Mouse (Mus musculus) lung, embryonic 16.5 days (tissue): Measurements from ENCODE around the gene Zfp804b. TPM values are rescaled to one million over a fixed set of nuclear protein-coding genes. Genes with fewer than 3 reads are reported as not detected.
"Not testable (repeated sequence)": the region's sequence is repeated elsewhere in the genome, so short reads cannot be mapped to it uniquely, and the experiment has no call there.

ENCODE experiments used
- ATAC-seq: fragments of 200-750 bp; cut with Nextera tagmentation; 2 replicates; pipeline ENCODE4 v1.8.0; 2017; ENCODE audit warnings: low read depth, mild to moderate bottlenecking, moderate library complexity
- H3K27ac ChIP-seq: fragments of 300-500 bp; sonication (generic); 2 replicates; pipeline ENCODE4 v1.5.1; 2014; ENCODE audit warnings: mild to moderate bottlenecking, control low read depth, low read length
- H3K27me3 ChIP-seq: fragments of 300-500 bp; sonication (generic); 2 replicates; pipeline ENCODE4 v1.6.1; 2014; ENCODE audit warnings: low read depth, low read length, mixed read lengths; ENCODE audit not compliant: control insufficient read depth, insufficient read depth
- H3K36me3 ChIP-seq: fragments of 300-500 bp; sonication (generic); 2 replicates; pipeline ENCODE4 v1.6.1; 2014; ENCODE audit warnings: low read length; ENCODE audit not compliant: control insufficient read depth, insufficient read depth
- H3K4me1 ChIP-seq: fragments of 300-500 bp; sonication (generic); replicated peaks from 2 replicates; pipeline ENCODE4 v1.6.1; 2014; ENCODE audit warnings: low read length, mixed read lengths; ENCODE audit not compliant: control insufficient read depth, insufficient read depth
- H3K4me2 ChIP-seq: fragments of 300-500 bp; sonication (generic); 2 replicates; pipeline ENCODE4 v1.6.1; 2014; ENCODE audit warnings: low read depth, low read length, control low read depth
- H3K4me3 ChIP-seq: fragments of 300-500 bp; sonication (generic); 2 replicates; pipeline ENCODE4 v1.5.1; 2014; ENCODE audit warnings: mild to moderate bottlenecking, low read length, control low read depth
- H3K9ac ChIP-seq: fragments of 300-500 bp; sonication (generic); 2 replicates; pipeline ENCODE4 v1.6.1; 2014; ENCODE audit warnings: low read length, control low read depth
- H3K9me3 ChIP-seq: fragments of 300-500 bp; sonication (generic); 2 replicates; pipeline ENCODE4 v1.6.1; 2016; ENCODE audit warnings: low read length; ENCODE audit not compliant: control insufficient read depth
- WGBS: fragments of 180-500 bp; shearing (Covaris S2); extraction: QIAGEN DNeasy Blood & Tissue Kit; methylation state at CpG from one replicate; pipeline ENCODE4 v1.1.7; 2014; 5-methylcytosine and 5-hydroxymethylcytosine counted together
- polyA plus RNA-seq: library from polyadenylated mRNA; unstranded; fragments of >200 nt; fragmentation: Nextera tagmentation; extraction: Ambion mirVana; gene quantifications from 2 replicates; pipeline ENCODE4 v1.2.1, GENCODE M21; 2015

Gene Zfp804b
- polyA plus RNA-seq = 0.85 and 1.2 TPM in 2 replicates

DNA sequence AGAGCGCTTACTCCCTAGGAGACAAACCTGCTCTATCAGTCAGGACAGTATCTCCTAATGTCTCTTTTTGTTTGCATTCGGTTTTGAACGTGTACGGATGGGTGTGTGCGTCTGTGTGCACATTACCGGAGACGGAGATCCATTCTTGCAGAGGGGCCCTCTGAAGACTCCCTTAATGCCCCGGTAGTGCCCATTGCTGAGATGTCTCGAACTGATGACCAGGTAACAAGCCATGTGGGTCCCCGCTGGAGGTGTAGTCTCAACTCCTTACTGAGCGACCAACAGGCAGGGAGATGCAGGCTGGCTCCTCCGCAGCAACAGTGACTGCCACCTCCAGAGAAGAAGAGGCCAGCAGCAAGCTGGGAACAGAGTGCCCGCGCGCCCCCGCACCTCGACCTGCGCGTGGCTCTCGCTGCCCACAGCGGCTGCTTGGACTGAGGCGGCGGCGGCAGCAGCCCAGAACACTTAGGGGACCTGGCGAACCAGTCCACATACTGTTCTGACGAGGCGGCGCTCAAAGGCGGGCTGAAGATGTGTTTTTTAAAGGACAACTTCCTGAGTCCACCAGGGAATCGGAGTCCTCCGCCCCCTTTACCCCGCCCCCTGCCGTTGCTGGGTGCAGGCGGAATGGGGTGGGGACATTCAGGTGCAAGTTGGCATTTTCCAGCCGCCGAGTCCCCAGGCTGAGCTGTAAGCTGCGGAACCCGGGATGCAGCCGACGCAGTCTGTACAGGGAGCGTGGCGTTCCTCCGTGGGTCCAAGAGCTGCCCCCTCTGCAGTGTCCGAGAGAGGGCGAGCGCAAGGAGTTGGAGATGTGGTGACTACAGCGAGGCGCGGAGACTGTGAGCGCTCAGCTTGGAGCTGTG is at the start of gene Zfp804b:
TSS of gene Zfp804b (minus strand) at position 612 of the 866 bp plus-strand sequence.
- peak within 1 kb of the TSS; percentile 77 for H3K27ac ChIP-seq
- no peaks in the 10 kb centered on the region for H3K4me1 ChIP-seq
- no peaks in the 10 kb centered on the region for H3K36me3 ChIP-seq
- peak within 1 kb of the TSS; percentile 59 for H3K9ac ChIP-seq
- peak within 1 kb of the TSS; percentile 53 for H3K4me3 ChIP-seq
- H3K4me2 ChIP-seq = peak within 1 kb of the TSS; percentile 78
- WGBS = under 1% methylated on average over 45 of the region's 50 CpGs
- no peaks in the 10 kb centered on the region for H3K27me3 ChIP-seq
- ATAC-seq = peak; percentile 93
- H3K9me3 ChIP-seq = no peaks in the 10 kb centered on the region

DNA sequence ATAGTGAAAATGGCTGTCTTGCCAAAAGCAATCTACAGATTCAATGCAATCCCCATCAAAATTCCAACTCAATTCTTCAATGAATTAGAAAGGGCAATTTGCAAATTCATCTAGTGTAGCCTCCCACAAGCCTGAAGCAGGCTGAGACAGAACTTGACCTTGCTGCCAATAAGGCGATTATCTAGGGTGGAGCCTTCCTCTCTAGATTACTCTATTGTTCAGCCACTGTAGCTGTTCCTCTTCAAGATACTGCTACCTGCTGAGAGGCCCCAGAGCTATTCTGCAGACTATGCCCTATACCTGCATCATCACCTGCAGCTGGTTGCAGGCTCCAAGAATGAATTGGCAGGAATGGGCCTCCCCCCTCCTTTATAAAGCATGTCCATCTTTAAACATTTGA is 20.1 kb upstream of the Zfp804b start:
- not testable (repeated sequence) for H3K4me3 ChIP-seq, H3K9ac ChIP-seq, H3K36me3 ChIP-seq, H3K27ac ChIP-seq, H3K4me2 ChIP-seq, ATAC-seq, H3K4me1 ChIP-seq, H3K9me3 ChIP-seq, H3K27me3 ChIP-seq
- WGBS = 93% methylated on average over 1 of the region's 1 CpGs

DNA sequence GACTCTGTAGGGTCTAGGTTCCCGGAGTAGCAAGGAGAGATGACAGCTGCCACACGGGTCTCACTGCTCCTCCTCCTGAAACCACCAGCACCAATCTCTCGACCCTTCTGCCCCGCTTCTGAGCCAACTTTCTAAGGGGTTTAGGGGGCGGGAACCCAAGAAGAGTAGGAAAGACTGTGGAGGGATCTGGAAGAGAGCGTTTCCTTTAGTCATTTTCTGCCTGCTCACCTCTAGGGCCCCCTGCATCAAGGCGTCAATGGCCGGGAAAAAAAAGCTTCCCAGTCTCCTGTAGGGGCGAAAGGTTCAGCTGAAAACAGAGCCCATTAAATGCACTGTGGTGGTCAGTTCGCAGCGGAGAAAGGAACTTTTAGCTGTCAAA is 444 bp upstream of the Zfp804b start:
- Histone ChIP-seq H3K9me3 (no peaks in the 10 kb centered on the region), H3K36me3 (no peaks in the 10 kb centered on the region), H3K4me1 (no peaks in the 10 kb centered on the region), H3K27me3 (no peaks in the 10 kb centered on the region), H3K4me2 (peak overlapping the region; percentile 78), H3K4me3 (peak overlapping the region; percentile 53), H3K9ac (peak overlapping the region; percentile 59), H3K27ac (peak overlapping the region; percentile 77)
- peak; percentile 63 for ATAC-seq
- under 1% methylated on average over 11 of the region's 11 CpGs for WGBS

DNA sequence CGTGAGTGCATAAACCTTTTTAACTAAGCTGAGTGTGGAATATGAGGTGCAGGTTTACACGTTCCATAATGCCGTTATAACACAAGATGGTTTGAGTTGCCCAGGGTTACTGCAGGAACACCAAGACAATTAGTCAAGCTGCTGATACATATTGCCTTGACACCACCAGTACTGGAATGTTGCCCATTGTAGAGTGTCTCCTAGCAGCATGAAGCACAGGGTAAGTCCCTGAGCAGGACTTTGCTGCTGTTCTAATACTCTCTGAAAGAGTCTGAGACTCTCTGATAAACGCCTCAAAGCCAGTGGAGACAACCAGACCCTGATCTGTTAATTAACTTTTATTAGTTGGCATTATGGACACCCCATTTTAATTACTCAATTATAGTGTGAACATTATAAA is 19.0 kb downstream of the Zfp804b start:
- Histone ChIP-seq H3K27ac (no peak overlapping the region), H3K36me3 (no peaks in the 10 kb centered on the region), H3K4me2 (no peak overlapping the region), H3K4me1 (no peaks in the 10 kb centered on the region), H3K27me3 (no peaks in the 10 kb centered on the region), H3K9me3 (no peaks in the 10 kb centered on the region), H3K4me3 (no peak overlapping the region), H3K9ac (no peak overlapping the region)
- WGBS = 68% methylated on average over 4 of the region's 4 CpGs
- no peak for ATAC-seq

DNA sequence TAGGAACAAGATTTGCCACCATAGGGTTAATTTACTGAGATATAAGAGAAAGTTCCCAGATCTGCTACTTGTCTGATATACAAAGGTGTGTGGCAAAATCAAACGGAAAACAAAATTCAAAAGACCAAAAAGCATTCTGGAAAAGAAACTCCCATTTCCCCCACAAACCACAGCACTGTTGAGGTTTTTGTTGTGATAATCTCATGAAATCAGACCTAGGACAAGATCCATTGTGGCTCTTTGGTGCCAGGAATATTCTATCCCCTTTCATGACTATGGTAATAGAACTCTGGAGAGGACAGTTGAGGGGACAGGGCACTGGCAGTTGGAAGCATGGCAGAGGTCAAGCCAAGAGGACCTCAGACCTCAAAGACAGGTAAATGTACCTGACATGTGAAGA is 40.7 kb downstream of the Zfp804b start, which contains the start of gene Tex47:
TSS of gene Tex47 (plus strand) at position 301 of the 400 bp plus-strand sequence.
- H3K4me1 ChIP-seq = no peaks in the 10 kb centered on the region
- H3K9me3 ChIP-seq = no peaks in the 10 kb centered on the region
- no peak within 1 kb of the TSS for H3K9ac ChIP-seq
- no peak within 1 kb of the TSS for H3K4me2 ChIP-seq
- H3K4me3 ChIP-seq = no peak within 1 kb of the TSS
- no peak within 1 kb of the TSS for H3K27ac ChIP-seq
- H3K36me3 ChIP-seq = no peaks in the 10 kb centered on the region
- H3K27me3 ChIP-seq = no peaks in the 10 kb centered on the region
- WGBS = 85% methylated on average over 1 of the region's 1 CpGs
- ATAC-seq = no peak

DNA sequence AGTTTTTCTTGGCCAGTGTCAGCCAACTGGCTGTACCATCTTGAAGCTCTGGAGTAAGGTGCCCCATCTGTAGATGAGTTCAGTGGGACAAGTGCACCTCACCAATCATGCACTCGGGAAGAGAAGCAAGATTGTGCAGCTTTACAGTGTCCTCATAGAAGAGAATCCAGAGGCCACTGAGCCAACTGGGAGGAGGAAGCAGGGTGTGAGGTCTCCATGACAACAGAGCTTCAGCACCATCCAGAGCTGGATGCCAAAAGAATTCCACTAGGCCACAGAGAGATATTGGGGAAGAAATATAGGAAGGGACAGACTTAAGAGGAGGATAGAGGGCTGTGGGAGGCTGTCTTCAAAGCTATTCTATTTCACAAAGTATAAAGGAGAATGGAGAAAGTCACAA is 41.6 kb downstream of the Zfp804b start:
- H3K4me3 ChIP-seq = no peak overlapping the region
- H3K9ac ChIP-seq = no peak overlapping the region
- no peaks in the 10 kb centered on the region for H3K27me3 ChIP-seq
- no peak overlapping the region for H3K4me2 ChIP-seq
- H3K4me1 ChIP-seq = no peaks in the 10 kb centered on the region
- 70% methylated on average over 1 of the region's 1 CpGs for WGBS
- no peaks in the 10 kb centered on the region for H3K9me3 ChIP-seq
- no peak for ATAC-seq
- H3K27ac ChIP-seq = no peak overlapping the region
- no peaks in the 10 kb centered on the region for H3K36me3 ChIP-seq

DNA sequence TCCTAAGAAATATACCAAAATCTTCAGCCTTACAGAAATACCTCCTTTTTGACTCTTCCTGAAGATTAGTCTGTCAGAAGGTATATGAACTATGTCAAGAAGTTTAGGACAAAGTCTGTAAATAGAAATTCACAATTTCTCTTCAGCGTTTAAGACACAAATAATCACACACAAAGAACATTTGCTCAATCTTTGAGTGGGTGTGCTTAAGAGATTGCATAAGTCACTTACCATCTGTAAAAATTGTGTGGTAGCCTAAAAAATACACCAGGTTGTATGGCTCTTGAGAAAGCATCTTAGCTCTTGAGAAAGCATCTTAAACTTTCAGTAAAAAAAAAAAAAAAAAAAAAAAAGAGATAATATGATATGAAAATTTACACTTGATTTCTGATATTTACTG is 60.2 kb downstream of the Zfp804b start:
- Histone ChIP-seq H3K9ac (no peak overlapping the region), H3K4me1 (no peaks in the 10 kb centered on the region), H3K4me3 (no peak overlapping the region), H3K36me3 (no peaks in the 10 kb centered on the region), H3K4me2 (no peak overlapping the region), H3K9me3 (no peaks in the 10 kb centered on the region), H3K27ac (no peak overlapping the region), H3K27me3 (no peaks in the 10 kb centered on the region)
- 53% methylated on average over 1 of the region's 1 CpGs for WGBS
- ATAC-seq = no peak

DNA sequence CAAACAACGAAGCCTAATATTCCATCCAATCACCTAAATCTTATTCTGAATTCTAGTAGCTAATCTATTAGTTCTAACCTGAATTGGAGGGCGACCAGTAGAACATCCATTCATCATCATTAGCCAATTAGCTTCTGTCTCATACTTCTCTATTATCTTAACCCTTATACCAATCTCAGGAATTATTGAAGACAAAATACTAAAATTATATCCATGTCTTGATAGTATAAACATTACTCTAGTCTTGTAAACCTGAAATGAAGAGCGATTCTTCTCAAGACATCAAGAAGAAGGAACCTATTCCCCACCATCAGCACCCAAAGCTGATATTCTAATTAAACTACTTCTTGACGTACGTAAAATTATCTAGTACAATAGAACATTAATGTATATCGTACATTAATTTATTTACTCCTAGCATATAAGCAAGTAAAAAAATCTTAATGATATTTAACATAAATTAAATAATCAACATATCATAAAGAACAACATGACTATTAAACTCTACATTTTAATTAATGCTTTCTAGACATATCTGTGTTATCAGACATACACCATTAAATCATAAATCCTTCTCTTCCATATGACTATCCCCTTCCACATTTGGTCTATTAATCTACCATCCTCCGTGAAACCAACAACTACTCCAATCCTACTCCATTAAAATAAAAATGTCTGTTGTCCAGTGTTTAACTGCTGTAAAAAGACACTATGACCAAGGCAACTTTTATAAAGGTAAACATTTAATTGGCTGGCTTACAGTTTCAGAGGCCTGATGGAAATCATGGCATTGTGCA is 67.7 kb downstream of the Zfp804b start:
- no peak for ATAC-seq
- H3K27me3 ChIP-seq = no peaks in the 10 kb centered on the region
- no peak overlapping the region for H3K4me3 ChIP-seq
- no peaks in the 10 kb centered on the region for H3K9me3 ChIP-seq
- no peak overlapping the region for H3K27ac ChIP-seq
- WGBS = 83% methylated on average over 7 of the region's 7 CpGs
- no peaks in the 10 kb centered on the region for H3K4me1 ChIP-seq
- H3K4me2 ChIP-seq = no peak overlapping the region
- no peak overlapping the region for H3K9ac ChIP-seq
- H3K36me3 ChIP-seq = no peaks in the 10 kb centered on the region

DNA sequence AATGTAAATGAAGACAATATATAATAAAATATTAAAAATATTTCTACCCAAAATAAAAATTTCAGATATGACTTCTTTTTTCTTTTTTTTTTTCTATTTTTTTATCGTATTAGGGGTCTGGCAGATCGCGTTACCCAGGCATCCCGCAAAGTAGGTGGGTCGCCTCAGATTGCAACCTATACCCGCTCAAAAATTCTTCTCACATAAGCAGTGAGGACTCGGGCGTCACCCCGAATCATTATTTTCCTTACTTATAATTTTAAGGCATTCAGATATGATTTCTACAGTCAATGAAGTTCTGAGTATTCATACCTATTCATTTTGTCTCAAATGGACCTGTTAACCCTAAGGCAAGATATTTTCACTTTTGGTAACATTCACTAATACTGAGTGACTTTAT is 167.0 kb downstream of the Zfp804b start:
- no peaks in the 10 kb centered on the region for H3K4me1 ChIP-seq
- no peaks in the 10 kb centered on the region for H3K9me3 ChIP-seq
- H3K9ac ChIP-seq = no peak overlapping the region
- H3K27me3 ChIP-seq = no peaks in the 10 kb centered on the region
- no peak overlapping the region for H3K4me2 ChIP-seq
- 90% methylated on average over 9 of the region's 9 CpGs for WGBS
- ATAC-seq = no peak
- H3K27ac ChIP-seq = no peak overlapping the region
- no peak overlapping the region for H3K4me3 ChIP-seq
- H3K36me3 ChIP-seq = no peaks in the 10 kb centered on the region
